Mouse (Mus musculus) spleen, adult 2 months (tissue): ENCODE results near the gene Ube4b.

Source experiments
- CTCF ChIP-seq: fragments of 200-500 bp; IDR thresholded peaks from 2 replicates; pipeline ENCODE4 v1.5.1; 2011; ENCODE audit warnings: mild to moderate bottlenecking, inconsistent platforms; ENCODE audit not compliant: insufficient read depth, insufficient read length, insufficient replicate concordance; ENCODE audit errors: extremely low read depth
- POLR2A ChIP-seq: fragments of 200-500 bp; IDR thresholded peaks from 2 replicates; pipeline ENCODE4 v1.6.1; 2011; ENCODE audit warnings: low read depth, low read length, inconsistent platforms

DNA sequence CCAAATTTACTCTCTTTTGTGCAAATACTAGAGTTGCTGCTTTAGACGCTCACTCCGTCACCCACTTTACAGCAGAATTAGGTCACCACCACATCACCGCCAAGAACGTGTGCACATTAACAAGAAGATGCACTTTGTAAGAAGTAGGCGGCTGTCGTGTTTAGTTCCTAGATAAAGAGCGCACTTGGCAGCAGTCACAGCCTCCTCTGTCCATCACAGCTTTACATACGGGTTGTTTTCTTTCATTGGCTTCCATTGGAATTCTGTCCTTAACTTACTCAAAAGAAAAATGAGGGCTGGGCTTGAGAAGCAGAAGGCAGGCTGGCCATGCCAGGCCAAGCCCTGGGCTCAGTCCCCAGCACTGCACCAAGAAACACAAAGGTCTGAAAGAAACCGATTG lies 107.5 kb downstream of the Ube4b start:
- TF ChIP-seq POLR2A (no peak), CTCF (no peak)
